Mouse (Mus musculus): Measurements from ENCODE around the gene Rnaseh2a.

- TF ChIP-seq ELF1 (IDR thresholded peaks at IDR 0.05; ENCODE audit: low read depth, low read length) (no peak), CTCF (conservative IDR thresholded peaks at IDR 0.05 in 1 of 2, IDR thresholded peaks at IDR 0.05 in 1 of 2; ENCODE audit: low read depth in 2 of 2, low read length in 2 of 2) (no peak), USF2 (conservative IDR thresholded peaks at IDR 0.05; ENCODE audit: low read depth, low read length) (no peak), USF1 (IDR thresholded peaks at IDR 0.05; ENCODE audit: low read depth, low read length) (no peak), POLR2AphosphoS2 (IDR thresholded peaks at IDR 0.05; ENCODE audit: low read depth, low read length) (no peak)
Measured at GRCm38 (mm10) chr8:84994375-84994774, 24.8 kb upstream of the Rnaseh2a start.

Data from CH12.LX (cell line).